Mouse (Mus musculus): ENCODE data around the gene Nfe2.
"Not testable (repeated sequence)": the region's sequence is repeated elsewhere in the genome, so short reads cannot be mapped to it uniquely, and the experiment has no call there.

Gene Nfe2

GRCm38 (mm10) chr15:103290417-103290816 is 32.2 kb upstream of the Nfe2 start:
- no peak for DNase-seq

GRCm38 (mm10) chr15:103289600-103289999 is 31.4 kb upstream of the Nfe2 start:
- no peak for DNase-seq

- DNase-seq: peak; percentile 54
These were observed 27.7 kb upstream of the Nfe2 start for GRCm38 (mm10) chr15:103285778-103286417.

- no peak for DNase-seq
These were observed 26.4 kb upstream of the Nfe2 start for GRCm38 (mm10) chr15:103284647-103285046.

- peak; percentile 50 for DNase-seq
These were observed 25.9 kb upstream of the Nfe2 start for GRCm38 (mm10) chr15:103284066-103284465.

GRCm38 (mm10) chr15:103281465-103282205 is 23.4 kb upstream of the Nfe2 start:
- no peak for DNase-seq

- peak; percentile 66 for DNase-seq
These were observed 22.7 kb upstream of the Nfe2 start for GRCm38 (mm10) chr15:103280817-103281464.

- DNase-seq: peak; percentile 47
These were observed 21.5 kb upstream of the Nfe2 start for GRCm38 (mm10) chr15:103279750-103280149.

GRCm38 (mm10) chr15:103277949-103278348 is 19.7 kb upstream of the Nfe2 start:
- DNase-seq: no peak

- DNase-seq: not testable (repeated sequence)
These were observed 17.7 kb upstream of the Nfe2 start for GRCm38 (mm10) chr15:103275943-103276342.

GRCm38 (mm10) chr15:103272419-103273279 is 14.4 kb upstream of the Nfe2 start, which contains the start of gene Copz1:
Gene Copz1 (plus strand): TSS chr15:103272714.
- DNase-seq: peak; percentile 100

GRCm38 (mm10) chr15:103268903-103269302 is 10.7 kb upstream of the Nfe2 start:
- DNase-seq: no peak

- DNase-seq: no peak
These were observed 6.6 kb upstream of the Nfe2 start for GRCm38 (mm10) chr15:103264794-103265193.

GRCm38 (mm10) chr15:103259989-103260388 is 1.8 kb upstream of the Nfe2 start:
- DNase-seq: no peak

GRCm38 (mm10) chr15:103259162-103259561 is 959 bp upstream of the Nfe2 start:
- no peak for DNase-seq

- no peak for DNase-seq
These were observed 1.8 kb downstream of the Nfe2 start for GRCm38 (mm10) chr15:103256210-103256986.

- peak; percentile 62 for DNase-seq
These were observed 3.0 kb downstream of the Nfe2 start for GRCm38 (mm10) chr15:103255169-103255568.

GRCm38 (mm10) chr15:103253352-103253751 is 4.9 kb downstream of the Nfe2 start:
- DNase-seq: no peak

GRCm38 (mm10) chr15:103252660-103253059 is 5.5 kb downstream of the Nfe2 start:
- DNase-seq: no peak

- no peak for DNase-seq
These were observed 6.6 kb downstream of the Nfe2 start for GRCm38 (mm10) chr15:103251595-103251994.

GRCm38 (mm10) chr15:103250195-103250740 is 7.9 kb downstream of the Nfe2 start:
- peak; percentile 82 for DNase-seq

- not testable (repeated sequence) for DNase-seq
These were observed 8.7 kb downstream of the Nfe2 start for GRCm38 (mm10) chr15:103249511-103249910.
